Mouse (Mus musculus): ENCODE measurements at regions not wholly inside any gene's neighbourhood (a gene's known extent, or its start where the extent isn't known, plus 50 kb on each side); places are given as distances from the start of the nearest gene placed in this dataset. TPM values are rescaled to one million over a fixed set of nuclear protein-coding genes. Genes with fewer than 3 reads are reported as not detected.

DNA sequence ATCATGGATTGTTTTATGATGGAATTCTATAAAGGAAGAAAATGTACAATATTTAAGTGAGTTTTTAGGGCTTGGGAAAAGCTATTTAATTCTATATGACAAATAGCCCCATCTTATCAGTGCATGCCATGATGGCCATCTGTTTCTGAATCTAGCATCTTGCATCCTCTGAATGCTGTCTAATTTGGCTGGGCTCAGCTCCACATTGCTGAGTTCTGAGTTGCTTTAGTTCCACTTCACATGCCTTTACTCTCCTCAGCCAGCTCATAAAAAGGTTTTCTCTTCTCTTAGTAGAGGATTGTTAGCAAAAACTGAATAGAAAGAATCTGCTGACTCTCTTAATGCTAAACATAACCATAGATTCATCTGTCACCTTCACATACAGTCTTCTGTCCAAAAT is 1063.4 kb downstream of the Sorcs1 start:
- Histone ChIP-seq H3K36me3 (ENCODE audit: control insufficient read depth, insufficient read depth, low read length) (no peaks in the 10 kb centered on the region), H3K4me1 (replicated peaks; ENCODE audit: control insufficient read depth, insufficient read depth, low read length) (no peaks in the 10 kb centered on the region), H3K9me3 (ENCODE audit: control insufficient read depth, low read length) (no peaks in the 10 kb centered on the region), H3K9ac (ENCODE audit: low read length) (no peak overlapping the region), H3K4me2 (ENCODE audit: low read length) (no peak overlapping the region), H3K4me3 (ENCODE audit: low read depth, low read length) (no peak overlapping the region), H3K27me3 (replicated peaks; ENCODE audit: control insufficient read depth, insufficient read depth, low read length) (no peaks in the 10 kb centered on the region), H3K27ac (ENCODE audit: low read depth) (no peak overlapping the region)
- DNase-seq (ENCODE audit: low spot score), result no peak
- no peak for ATAC-seq (replicated peaks; ENCODE audit: low FRiP score, low TSS enrichment, low read depth)

Small RNAs in the stretch of these regions (microRNA-seq; reads per million reads assigned to microRNA genes)
- gene Gm27935, result not detected
